Mouse (Mus musculus): ENCODE results near the gene Ctnnbip1. TPM values are rescaled to one million over a fixed set of nuclear protein-coding genes. Genes with fewer than 3 reads are reported as not detected.
"Not testable (repeated sequence)": the region's sequence is repeated elsewhere in the genome, so short reads cannot be mapped to it uniquely, and the experiment has no call there.

Gene Ctnnbip1
- polyA plus RNA-seq, 1 experiment from 2014 or later, result 105 TPM

DNA sequence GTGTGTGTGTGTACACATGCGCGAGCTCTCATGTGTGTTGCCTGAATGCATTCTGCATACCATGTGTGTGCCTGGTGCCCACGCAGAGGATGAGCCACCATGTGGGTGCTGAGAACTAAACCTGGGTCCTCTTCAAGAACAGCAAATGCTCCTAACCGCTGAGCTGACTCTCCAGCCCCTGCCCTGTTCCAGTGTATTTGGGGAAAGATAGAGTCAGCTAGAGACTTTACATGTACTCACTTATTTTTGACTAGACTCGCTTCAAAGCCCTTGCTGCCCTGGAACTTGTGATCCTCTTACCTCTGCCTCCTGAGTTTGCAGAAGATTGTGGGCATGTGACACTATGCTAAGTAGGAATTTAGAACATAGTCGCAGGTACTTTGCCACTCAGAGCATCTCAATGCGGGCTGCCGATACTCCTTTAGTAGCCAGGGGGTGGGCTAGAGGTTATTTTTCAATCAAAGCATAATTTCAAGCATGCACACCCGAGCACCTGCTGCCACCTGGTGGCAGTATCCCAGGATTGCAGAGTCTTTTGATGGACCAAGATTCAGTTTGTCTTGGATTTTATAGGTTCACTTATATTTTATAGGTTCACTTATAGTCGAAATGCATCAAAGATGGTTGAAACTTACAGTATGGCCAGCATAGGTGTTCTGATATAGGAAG is 93.5 kb downstream of the Ctnnbip1 start:
- Histone ChIP-seq H3K36me3 (peaks cover 15% of the 10 kb centered on the region), H3K9me3 (no peaks in the 10 kb centered on the region), H3K4me2 (no peak overlapping the region), H3K27me3 (no peaks in the 10 kb centered on the region), H3K4me1 (replicated peaks) (peaks cover 31% of the 10 kb centered on the region), H3K4me3 (no peak overlapping the region), H3K27ac (replicated peaks) (no peak overlapping the region), H3K9ac (no peak overlapping the region)
- ATAC-seq (ENCODE audit: low FRiP score, low read depth), result no peak
- WGBS, result 54% methylated on average over 10 of the region's 10 CpGs

DNA sequence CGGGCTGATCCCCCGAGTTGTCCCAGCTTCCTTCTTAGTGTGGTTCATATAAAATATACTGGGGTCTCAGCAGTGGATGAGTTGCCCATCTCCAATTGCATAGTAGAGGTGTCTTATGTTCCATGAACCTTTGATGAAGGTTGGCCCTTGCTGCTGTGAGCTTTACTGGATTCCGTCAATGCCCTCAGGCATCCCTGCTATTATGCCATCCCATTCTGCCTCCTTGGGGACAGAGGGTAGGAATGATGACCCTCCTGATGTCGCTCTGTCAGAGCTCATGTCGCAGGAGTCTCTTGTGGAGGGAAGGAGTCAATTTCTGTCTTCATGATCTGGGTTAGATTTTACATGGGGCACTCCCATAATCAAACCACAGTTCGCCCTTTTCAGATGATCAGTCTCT is 95.5 kb downstream of the Ctnnbip1 start:
- H3K9me3 ChIP-seq; H3K27ac ChIP-seq (replicated peaks); H3K4me2 ChIP-seq; H3K27me3 ChIP-seq; H3K9ac ChIP-seq; ATAC-seq (ENCODE audit: low FRiP score, low read depth); H3K4me3 ChIP-seq: not testable (repeated sequence)
- WGBS, result 73% methylated on average over 6 of the region's 6 CpGs
- Histone ChIP-seq H3K4me1 (replicated peaks) (peaks cover 16% of the 10 kb centered on the region), H3K36me3 (peaks cover 17% of the 10 kb centered on the region)

DNA sequence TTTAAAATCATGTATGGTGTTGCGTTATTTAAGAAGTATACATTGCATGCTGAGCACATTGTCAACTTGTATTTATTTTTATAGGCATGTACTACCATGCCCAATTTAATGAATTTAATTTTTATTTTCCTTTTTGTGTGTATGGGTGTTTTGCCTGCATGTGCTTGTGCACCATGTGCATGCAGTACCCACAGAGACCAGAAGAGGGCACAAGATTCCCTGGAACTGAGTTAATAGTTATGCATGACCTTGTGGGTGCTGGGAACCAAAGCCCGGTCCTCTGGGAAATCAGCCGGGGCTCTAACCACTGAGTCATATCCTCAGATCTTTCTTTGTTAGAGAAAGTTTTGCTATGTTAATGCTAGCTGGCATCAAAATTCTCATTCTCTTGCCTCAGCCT is 96.8 kb downstream of the Ctnnbip1 start:
- H3K36me3 ChIP-seq, result peaks cover 17% of the 10 kb centered on the region
- H3K9me3 ChIP-seq, result no peaks in the 10 kb centered on the region
- H3K27ac ChIP-seq (replicated peaks), result no peak overlapping the region
- ATAC-seq (ENCODE audit: low FRiP score, low read depth), result no peak
- no peak overlapping the region for H3K4me3 ChIP-seq
- H3K4me1 ChIP-seq (replicated peaks), result peaks cover 4% of the 10 kb centered on the region; the same call in 1 of the 2 replicates
- H3K27me3 ChIP-seq, result no peaks in the 10 kb centered on the region
- no peak overlapping the region for H3K4me2 ChIP-seq
- WGBS, result 96% methylated on average over 3 of the region's 3 CpGs
- no peak overlapping the region for H3K9ac ChIP-seq

Small RNAs within 50 kb of the gene (microRNA-seq; reads per million reads assigned to microRNA genes)
- 0.65 reads per million for gene Mir5616

Other genes starting within 250 kb of the Ctnnbip1 start
- 123 and 135 TPM in 2 replicates for gene Kif1b, start 210.5 kb upstream of the Ctnnbip1 start, polyA plus RNA-seq (2015; fragmentation: Nextera tagmentation; extraction: Ambion mirVana)
- 57.5 and 63.6 TPM in 2 replicates for gene Ube4b, start 91.5 kb upstream of the Ctnnbip1 start, polyA plus RNA-seq (2015; fragmentation: Nextera tagmentation; extraction: Ambion mirVana)
- gene Rbp7, start 63.3 kb upstream of the Ctnnbip1 start, polyA plus RNA-seq (2015; fragmentation: Nextera tagmentation; extraction: Ambion mirVana), result not detected in 2 replicates
- gene Tmem274, start 40.9 kb upstream of the Ctnnbip1 start, polyA plus RNA-seq (2015; fragmentation: Nextera tagmentation; extraction: Ambion mirVana), result 0.37 and 0.52 TPM in 2 replicates
- 8.8 and 9.3 TPM in 2 replicates for gene Nmnat1, start 33.0 kb upstream of the Ctnnbip1 start, polyA plus RNA-seq (2015; fragmentation: Nextera tagmentation; extraction: Ambion mirVana)
- gene Lzic, start 33.0 kb upstream of the Ctnnbip1 start, polyA plus RNA-seq (2015; fragmentation: Nextera tagmentation; extraction: Ambion mirVana), result 39.4 and 40.8 TPM in 2 replicates
- 178 and 198 TPM in 2 replicates for gene Clstn1, start 68.2 kb downstream of the Ctnnbip1 start, polyA plus RNA-seq (2015; fragmentation: Nextera tagmentation; extraction: Ambion mirVana)
- gene Pik3cd, start 184.3 kb downstream of the Ctnnbip1 start, polyA plus RNA-seq (2015; fragmentation: Nextera tagmentation; extraction: Ambion mirVana), result 15.3 and 16.6 TPM in 2 replicates
- 44.2 and 53.3 TPM in 2 replicates for gene Tmem201, start 219.8 kb downstream of the Ctnnbip1 start, polyA plus RNA-seq (2015; fragmentation: Nextera tagmentation; extraction: Ambion mirVana)

Data from hindbrain, embryonic 15.5 days (tissue).